19 mouse cellular contexts compared by ENCODE assay signal in genomic region chr5:137015913-137016312, GRCm38 (mm10). TPM values are rescaled to one million over a fixed set of nuclear protein-coding genes. Genes with fewer than 3 reads are reported as not detected.
"Had no signal": no experiment of that assay in that cellular context is flagged by ENCODE, and none has a peak within 500 bp of the region (broad histone marks: within the 10 kb centered on the region; RNA-seq: fewer than 3 reads in every experiment).

No protein-coding gene starts in this region.

- H3K9me3 ChIP-seq: limb, embryonic 13.5 days; midbrain, embryonic 15.5 days had no signal

- H3K4me1 ChIP-seq: limb, embryonic 13.5 days; midbrain, embryonic 15.5 days; neural tube, embryonic 12.5 days had no signal

- H3K4me3 ChIP-seq: layer of hippocampus, adult 2 months; limb, embryonic 13.5 days; midbrain, embryonic 15.5 days; neural tube, embryonic 12.5 days had no signal

- H3K27ac ChIP-seq: layer of hippocampus, adult 2 months; limb, embryonic 13.5 days; liver, embryonic 14.5 days; midbrain, embryonic 15.5 days; neural tube, embryonic 12.5 days had no signal

- H3K27me3 ChIP-seq: limb, embryonic 13.5 days; midbrain, embryonic 15.5 days; neural tube, embryonic 12.5 days had no signal

- H3K36me3 ChIP-seq: limb, embryonic 13.5 days; midbrain, embryonic 15.5 days; neural tube, embryonic 12.5 days had no signal

- H3K4me2 ChIP-seq: limb, embryonic 13.5 days; midbrain, embryonic 11.5 days; midbrain, embryonic 15.5 days; neural tube, embryonic 12.5 days had no signal

- DNase-seq: kidney, postnatal 10 days; kidney, postnatal 4 days; left cerebral cortex, postnatal 4 days; lung, adult 2 months; lung, postnatal 36 days; right cerebral cortex, postnatal 14 days; thymus, postnatal 36 days had no signal

- H3K9ac ChIP-seq: limb, embryonic 13.5 days; liver, embryonic 14.5 days; midbrain, embryonic 15.5 days; neural tube, embryonic 12.5 days had no signal

- ATAC-seq: lung, postnatal 0 days; midbrain, embryonic 15.5 days had no signal

RNA-seq across cellular contexts. Expression of gene Vgf, which starts 10.3 kb away (rescaled TPM):
- total RNA-seq: liver, adult 2 months; megakaryocyte, adult 5-6 weeks; monocyte, adult 5-6 weeks; neutrophil, adult 5-6 weeks had no signal
- polyA plus RNA-seq: liver, adult 2 months; lung, adult 2 months had no signal

RNA-seq across cellular contexts. Expression of gene Cldn15, which starts 49.5 kb away (rescaled TPM):
- total RNA-seq: layer of hippocampus, postnatal 10 days had no signal
